Mouse (Mus musculus): ENCODE data around the gene Zdhhc19.

DNA sequence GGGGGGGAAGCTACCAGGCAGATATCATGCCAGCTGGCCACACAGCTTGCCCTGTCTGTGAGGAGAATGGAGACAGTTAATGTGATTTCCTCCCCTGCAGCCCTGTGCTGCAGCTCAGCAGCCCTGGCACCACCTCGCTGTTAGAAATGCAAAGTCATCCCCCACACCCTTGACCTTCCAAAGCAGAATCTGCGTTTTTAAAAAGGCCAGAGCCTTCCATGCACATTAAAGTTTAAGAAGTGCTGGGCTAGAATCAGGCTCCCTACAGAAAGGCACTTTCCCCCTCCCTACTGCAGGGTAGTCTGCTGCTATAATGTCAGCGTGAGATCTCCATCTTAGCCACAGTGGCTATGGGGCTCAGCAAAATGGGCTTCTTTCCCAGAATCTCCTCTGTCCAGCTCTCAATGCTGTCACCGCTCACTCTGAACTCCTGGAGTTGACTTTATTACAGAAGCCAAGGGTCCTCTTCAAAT is 101.9 kb downstream of the Zdhhc19 start:
- TF ChIP-seq CTCF (IDR thresholded peaks at IDR 0.05; ENCODE audit: low read depth, low read length) (no peak), POLR2A (IDR thresholded peaks at IDR 0.05; ENCODE audit: insufficient read depth, low read length) (no peak)
